21 mouse cellular contexts compared by ENCODE assay signal in genomic region chr16:93907761-93908160, GRCm38 (mm10). TPM values are rescaled to one million over a fixed set of nuclear protein-coding genes. Genes with fewer than 3 reads are reported as not detected.
DNase-seq lines count a peak whose midpoint lies in the region; ATAC-seq and TF ChIP-seq lines count a peak whose summit lies in the region.
"Had no signal": no experiment of that assay in that cellular context is flagged by ENCODE, and none has a peak within 500 bp of the region (broad histone marks: within the 10 kb centered on the region; RNA-seq: fewer than 3 reads in every experiment).

No protein-coding gene starts in this region.

- H3K4me1 ChIP-seq in kidney, embryonic 16.5 days (ENCODE audit: insufficient read depth, low read length) = peaks cover 16% of the 10 kb centered on the region
- peaks cover 12% of the 10 kb centered on the region for H3K4me1 ChIP-seq in ES-Bruce4 (ENCODE audit: control insufficient read depth, insufficient read depth, low read length)
- peaks cover 9% of the 10 kb centered on the region; the same call in 1 of the 2 replicates for H3K4me1 ChIP-seq in heart, embryonic 10.5 days
- H3K4me1 ChIP-seq: forebrain, embryonic 12.5 days; hindbrain, embryonic 13.5 days had no signal

- TF ChIP-seq EP300 in ES-Bruce4 (IDR thresholded peaks at IDR 0.05; ENCODE audit: insufficient read depth, low read depth, low read length) = peak; percentile 90

- peak overlapping the region; percentile 65; the same call in 1 of the 2 replicates for H3K27ac ChIP-seq in kidney, embryonic 16.5 days (ENCODE audit: low read length)
- peak overlapping the region; percentile 90 for H3K27ac ChIP-seq in ES-Bruce4 (ENCODE audit: insufficient read depth, low read length)
- no peak overlapping the region for H3K27ac ChIP-seq in heart, embryonic 10.5 days
- H3K27ac ChIP-seq: forebrain, embryonic 12.5 days; hindbrain, embryonic 13.5 days; midbrain, embryonic 10.5 days had no signal

- H3K4me3 ChIP-seq in kidney, embryonic 16.5 days (ENCODE audit: low read length) = no peak overlapping the region
- no peak overlapping the region for H3K4me3 ChIP-seq in ES-Bruce4 (ENCODE audit: low read depth, low read length)
- H3K4me3 ChIP-seq in heart, embryonic 10.5 days = no peak overlapping the region
- H3K4me3 ChIP-seq: embryonic facial prominence, embryonic 15.5 days; forebrain, embryonic 12.5 days; hindbrain, embryonic 13.5 days; midbrain, embryonic 10.5 days had no signal

- H3K36me3 ChIP-seq in kidney, embryonic 16.5 days (ENCODE audit: insufficient read depth, low read length) = peaks cover 18% of the 10 kb centered on the region
- H3K36me3 ChIP-seq in ES-Bruce4 (ENCODE audit: control insufficient read depth, insufficient read depth, low read length, poor library complexity, severe bottlenecking) = peaks cover 8% of the 10 kb centered on the region; the same call in 1 of the 2 replicates
- H3K36me3 ChIP-seq in heart, embryonic 10.5 days = peaks cover 27% of the 10 kb centered on the region
- H3K36me3 ChIP-seq: hindbrain, embryonic 13.5 days had no signal

- WGBS in kidney, embryonic 16.5 days = 72% methylated on average over 5 of the region's 5 CpGs
- 74% methylated on average over 5 of the region's 5 CpGs for WGBS in heart, embryonic 10.5 days

- no peak overlapping the region for H3K4me2 ChIP-seq in kidney, embryonic 16.5 days (replicated peaks; ENCODE audit: low read depth, low read length)
- H3K4me2 ChIP-seq: embryonic facial prominence, embryonic 15.5 days; forebrain, embryonic 12.5 days; hindbrain, embryonic 13.5 days; liver, embryonic 11.5 days had no signal

- ATAC-seq in kidney, embryonic 16.5 days (ENCODE audit: low FRiP score, low TSS enrichment) = no peak

- no peaks in the 10 kb centered on the region for H3K9me3 ChIP-seq in kidney, embryonic 16.5 days (ENCODE audit: low read length)
- no peaks in the 10 kb centered on the region for H3K9me3 ChIP-seq in ES-Bruce4 (replicated peaks; ENCODE audit: control insufficient read depth, insufficient read depth, low read length, poor library complexity, severe bottlenecking)
- H3K9me3 ChIP-seq in heart, embryonic 10.5 days = no peaks in the 10 kb centered on the region
- H3K9me3 ChIP-seq: embryonic facial prominence, embryonic 15.5 days; forebrain, embryonic 12.5 days; hindbrain, embryonic 13.5 days; midbrain, embryonic 10.5 days had no signal

- H3K9ac ChIP-seq in kidney, embryonic 16.5 days (replicated peaks; ENCODE audit: low read length) = no peak overlapping the region
- H3K9ac ChIP-seq in ES-Bruce4 (ENCODE audit: low read depth, poor library complexity, severe bottlenecking) = peak overlapping the region; percentile 11
- H3K9ac ChIP-seq: embryonic facial prominence, embryonic 15.5 days; forebrain, embryonic 12.5 days; hindbrain, embryonic 13.5 days had no signal

- no peak for DNase-seq in kidney, adult 8-10 months
- peak; percentile 60 for DNase-seq in naive thymus-derived CD4-positive, alpha-beta T cell, adult 2 months (ENCODE audit: low read depth)
- peak; percentile 59 to 81 for DNase-seq in thymus, postnatal 36 days
- DNase-seq in gastrocnemius, adult 18-20 months (ENCODE audit: low spot score) = no peak
- no peak for DNase-seq in heart, embryonic 10.5 days (ENCODE audit: low spot score)
- DNase-seq: B cell, adult 2 months; cerebellum, postnatal 10 days; embryo, embryonic 11 days; gastrocnemius, postnatal 36 days; heart, postnatal 14 days; kidney, adult 11 months; left cerebral cortex, postnatal 4 days; lung, adult 2 months; lung, postnatal 36 days had no signal

- no peak for TF ChIP-seq CTCF in ES-Bruce4 (IDR thresholded peaks at IDR 0.05; ENCODE audit: low read depth, low read length)

- no peak for TF ChIP-seq POLR2A in ES-Bruce4 (IDR thresholded peaks at IDR 0.05; ENCODE audit: insufficient read depth, low read length)

- H3K27me3 ChIP-seq in kidney, embryonic 16.5 days (ENCODE audit: insufficient read depth, low read length) = no peaks in the 10 kb centered on the region
- no peaks in the 10 kb centered on the region for H3K27me3 ChIP-seq in ES-Bruce4 (ENCODE audit: control insufficient read depth, insufficient read depth, low read length, poor library complexity, severe bottlenecking)
- H3K27me3 ChIP-seq in heart, embryonic 10.5 days (ENCODE audit: insufficient read depth, poor library complexity, severe bottlenecking) = no peaks in the 10 kb centered on the region
- H3K27me3 ChIP-seq: embryonic facial prominence, embryonic 15.5 days; forebrain, embryonic 12.5 days; hindbrain, embryonic 13.5 days had no signal

RNA-seq across cellular contexts. Expression of gene Chaf1b, which starts 24.1 kb away (rescaled TPM):
- 70.3 and 72.1 TPM in 2 replicates for polyA plus RNA-seq in kidney, embryonic 16.5 days (2015; fragmentation: Nextera tagmentation; extraction: Ambion mirVana)
- polyA plus RNA-seq in ES-Bruce4 (2011; ENCODE audit: insufficient read depth, insufficient read length, low read depth, missing spikeins) = 63.0 and 63.8 TPM in 2 replicates
- total RNA-seq in gastrocnemius, adult 18-20 months (2021) = under 1 TPM in 1 of 2 experiments, not detected in 1; 0.12 TPM
- polyA plus RNA-seq in heart, embryonic 10.5 days (2016; fragmentation: Nextera tagmentation; extraction: Ambion mirVana) = 70.5 and 89.2 TPM in 2 replicates

Comparison
In these comparisons a context has a peak if more than half of its experiments do, and no peak if none do; other contexts are left out.
1. DNase-seq: peak in naive thymus-derived CD4-positive, alpha-beta T cell, adult 2 months (single experiment) and thymus, postnatal 36 days (2 of 2); none in kidney, adult 8-10 months (0 of 2), gastrocnemius, adult 18-20 months (single experiment) and heart, embryonic 10.5 days (single experiment).